9 mouse cellular contexts compared by ENCODE assay signal in the genomic region with DNA sequence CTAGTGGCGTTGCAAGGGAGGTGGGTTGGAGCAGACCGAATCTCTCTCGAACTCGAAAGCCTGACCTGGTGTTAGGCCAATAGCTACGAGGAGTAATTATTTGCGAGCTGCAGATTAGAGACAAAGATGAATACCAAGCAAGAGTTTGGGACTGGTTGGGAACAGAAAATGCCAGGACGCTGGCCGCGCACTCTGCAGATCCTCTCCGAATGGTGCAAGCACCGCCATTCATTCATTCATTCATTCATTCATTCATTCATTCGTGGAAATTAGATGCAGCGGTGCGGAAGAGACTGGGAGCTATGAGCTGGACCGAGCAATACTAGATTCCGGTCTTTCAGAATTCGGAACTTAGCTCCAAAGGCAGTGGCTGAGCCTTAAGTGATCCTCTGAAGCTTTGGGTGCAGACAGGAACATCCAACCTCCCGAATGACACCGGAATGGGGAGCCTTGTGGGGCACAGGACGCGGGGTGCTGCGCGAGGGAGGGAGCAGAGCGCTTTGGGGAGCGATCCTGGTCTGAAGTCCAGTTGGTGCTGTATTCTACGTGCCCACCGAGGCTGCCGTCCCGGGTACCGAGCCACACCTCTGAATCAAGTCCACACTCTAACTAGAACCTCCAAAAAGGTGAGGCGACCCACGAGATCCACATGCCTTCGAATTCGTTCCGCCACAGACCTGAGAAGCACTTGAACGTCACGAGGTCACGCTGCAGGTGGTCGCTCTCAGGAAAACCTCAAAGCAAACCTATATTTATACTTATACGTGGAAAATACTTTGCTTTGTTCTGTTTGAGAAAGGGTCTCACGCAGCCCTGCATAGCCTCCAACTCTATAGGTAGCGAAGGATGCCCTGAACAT. TPM values are rescaled to one million over a fixed set of nuclear protein-coding genes. Genes with fewer than 3 reads are reported as not detected.
DNase-seq lines count a peak whose midpoint lies in the region; ATAC-seq and TF ChIP-seq lines count a peak whose summit lies in the region.
"Had no signal": no experiment of that assay in that cellular context is flagged by ENCODE, and none has a peak within 500 bp of the region (broad histone marks: within the 10 kb centered on the region; RNA-seq: fewer than 3 reads in every experiment).

No protein-coding gene starts in this region.

- no peaks in the 10 kb centered on the region for H3K36me3 ChIP-seq in kidney, embryonic 16.5 days (ENCODE audit: insufficient read depth, low read length)
- 0 out of 2 replicates have a peak, but pooled peaks cover 6% of the 10 kb centered on the region for H3K36me3 ChIP-seq in embryonic facial prominence, embryonic 14.5 days (ENCODE audit: control insufficient read depth, insufficient read depth, low read length)
- H3K36me3 ChIP-seq in intestine, postnatal 0 days (ENCODE audit: control insufficient read depth, insufficient read depth), result no peaks in the 10 kb centered on the region
- H3K36me3 ChIP-seq in neural tube, embryonic 14.5 days (ENCODE audit: control insufficient read depth, insufficient read depth, low read length), result no peaks in the 10 kb centered on the region

- peak overlapping the region; percentile 32; the same call in 1 of the 2 replicates for H3K9ac ChIP-seq in kidney, embryonic 16.5 days (replicated peaks; ENCODE audit: low read length)
- H3K9ac ChIP-seq in embryonic facial prominence, embryonic 14.5 days (ENCODE audit: low read depth, low read length), result no peak overlapping the region
- H3K9ac ChIP-seq in intestine, postnatal 0 days (ENCODE audit: low read depth, low read length), result no peak overlapping the region
- H3K9ac ChIP-seq in neural tube, embryonic 14.5 days (replicated peaks; ENCODE audit: low read depth, low read length), result no peak overlapping the region

- H3K4me2 ChIP-seq in kidney, embryonic 16.5 days (replicated peaks; ENCODE audit: low read depth, low read length), result peak overlapping the region; percentile 29
- H3K4me2 ChIP-seq in embryonic facial prominence, embryonic 14.5 days (ENCODE audit: low read depth, low read length), result peak overlapping the region; percentile 92; the same call in 1 of the 2 replicates
- H3K4me2 ChIP-seq in intestine, postnatal 0 days (replicated peaks; ENCODE audit: low read depth), result peak overlapping the region; percentile 89
- peak overlapping the region; percentile 82; the same call in 1 of the 2 replicates for H3K4me2 ChIP-seq in neural tube, embryonic 14.5 days (ENCODE audit: low read depth, low read length)

- peaks cover 39% of the 10 kb centered on the region for H3K4me1 ChIP-seq in kidney, embryonic 16.5 days (ENCODE audit: insufficient read depth, low read length)
- H3K4me1 ChIP-seq in embryonic facial prominence, embryonic 14.5 days (ENCODE audit: control insufficient read depth, insufficient read depth, low read length), result peaks cover 11% of the 10 kb centered on the region
- peaks cover 13% of the 10 kb centered on the region for H3K4me1 ChIP-seq in intestine, postnatal 0 days (replicated peaks; ENCODE audit: control insufficient read depth, insufficient read depth, low read length)
- peaks cover 18% of the 10 kb centered on the region for H3K4me1 ChIP-seq in neural tube, embryonic 14.5 days (ENCODE audit: control insufficient read depth, insufficient read depth, low read length)

- ATAC-seq in kidney, embryonic 16.5 days (ENCODE audit: low FRiP score, low TSS enrichment), result no peak
- no peak for ATAC-seq in embryonic facial prominence, embryonic 14.5 days (ENCODE audit: low read depth)
- ATAC-seq in intestine, postnatal 0 days, result no peak
- ATAC-seq in neural tube, embryonic 14.5 days (ENCODE audit: low read depth), result no peak
- no peak for ATAC-seq in megakaryocyte progenitor cell, adult 5-6 weeks (replicated peaks; ENCODE audit: poor library complexity)

- intact Hi-C loops in left cerebral cortex, postnatal 25 days (cut with DNase I), result loop anchor here (10.0 kb wide), 1 partner anchor 186 kb away; the partner anchor contains the start of gene A430005L14Rik

- peaks cover 53% of the 10 kb centered on the region for H3K27me3 ChIP-seq in kidney, embryonic 16.5 days (ENCODE audit: insufficient read depth, low read length)
- peaks cover 55% of the 10 kb centered on the region for H3K27me3 ChIP-seq in embryonic facial prominence, embryonic 14.5 days (replicated peaks; ENCODE audit: control insufficient read depth, insufficient read depth, low read length)
- peaks cover 51% of the 10 kb centered on the region for H3K27me3 ChIP-seq in intestine, postnatal 0 days (replicated peaks; ENCODE audit: control insufficient read depth, insufficient read depth, low read length)
- H3K27me3 ChIP-seq in neural tube, embryonic 14.5 days (ENCODE audit: control insufficient read depth, insufficient read depth, low read length), result peaks cover 32% of the 10 kb centered on the region

- DNase-seq in kidney, postnatal 14 days, result no peak
- no peak for DNase-seq in embryonic facial prominence, embryonic 14.5 days (ENCODE audit: low spot score)
- no peak for DNase-seq in natural killer cell, adult 2 months (ENCODE audit: low spot score in 2 of 2)
- no peak for DNase-seq in left cerebral cortex, postnatal 25 days (ENCODE audit: low spot score in 2 of 2)

- WGBS in kidney, embryonic 16.5 days, result 2% methylated on average over 42 of the region's 42 CpGs
- WGBS in embryonic facial prominence, embryonic 14.5 days, result 1% methylated on average over 42 of the region's 42 CpGs
- WGBS in intestine, postnatal 0 days, result 2% methylated on average over 42 of the region's 42 CpGs
- WGBS in neural tube, embryonic 14.5 days, result 1% methylated on average over 42 of the region's 42 CpGs

- H3K4me3 ChIP-seq in kidney, embryonic 16.5 days (ENCODE audit: low read length), result peak overlapping the region; percentile 55
- peak overlapping the region; percentile 72 for H3K4me3 ChIP-seq in embryonic facial prominence, embryonic 14.5 days (ENCODE audit: low read depth, low read length)
- peak overlapping the region; percentile 89 for H3K4me3 ChIP-seq in intestine, postnatal 0 days (ENCODE audit: low read depth, low read length)
- no peak overlapping the region for H3K4me3 ChIP-seq in neural tube, embryonic 14.5 days (ENCODE audit: low read depth, low read length)

- no peak overlapping the region for H3K27ac ChIP-seq in kidney, embryonic 16.5 days (ENCODE audit: low read length)
- no peak overlapping the region for H3K27ac ChIP-seq in embryonic facial prominence, embryonic 14.5 days (replicated peaks; ENCODE audit: low read depth, low read length)
- no peak overlapping the region for H3K27ac ChIP-seq in intestine, postnatal 0 days (ENCODE audit: low read depth, low read length)
- no peak overlapping the region for H3K27ac ChIP-seq in neural tube, embryonic 14.5 days (ENCODE audit: low read depth, low read length)

- no peaks in the 10 kb centered on the region for H3K9me3 ChIP-seq in kidney, embryonic 16.5 days (ENCODE audit: low read length)
- no peaks in the 10 kb centered on the region for H3K9me3 ChIP-seq in embryonic facial prominence, embryonic 14.5 days (ENCODE audit: control insufficient read depth, low read length)
- H3K9me3 ChIP-seq in intestine, postnatal 0 days (ENCODE audit: control insufficient read depth), result no peaks in the 10 kb centered on the region
- H3K9me3 ChIP-seq in neural tube, embryonic 14.5 days (ENCODE audit: control insufficient read depth, low read length), result no peaks in the 10 kb centered on the region

- no peak for TF ChIP-seq CTCF in intestine, postnatal 0 days (IDR thresholded peaks at IDR 0.05; ENCODE audit: low read depth)

RNA-seq across cellular contexts. Expression of gene Wrap73, which starts 0.9 kb away (rescaled TPM):
- polyA plus RNA-seq in kidney, embryonic 16.5 days (2015; fragmentation: Nextera tagmentation; extraction: Ambion mirVana), result 41.8 and 46.0 TPM in 2 replicates
- polyA plus RNA-seq in embryonic facial prominence, embryonic 14.5 days (2014; fragmentation: Nextera tagmentation; extraction: Ambion mirVana), result 36.8 and 43.2 TPM in 2 replicates
- polyA plus RNA-seq in intestine, postnatal 0 days (2015; fragmentation: Nextera tagmentation; extraction: Ambion mirVana), result 13.2 and 15.0 TPM in 2 replicates
- 37.3 and 39.5 TPM in 2 replicates for polyA plus RNA-seq in neural tube, embryonic 14.5 days (2014; fragmentation: Nextera tagmentation; extraction: Ambion mirVana)
- 9.9 and 11.9 TPM in 2 replicates for total RNA-seq in megakaryocyte progenitor cell, adult 5-6 weeks (2015)
- 9.1 and 13.0 TPM in 2 replicates for total RNA-seq in megakaryocyte progenitor cell, adult 5-6 weeks (2017)
- 10 to 100 TPM; 30.7 to 34.8 TPM for total RNA-seq in left cerebral cortex, postnatal 25 days (2021)

RNA-seq across cellular contexts. Expression of gene Trp73, which starts 1.2 kb away (rescaled TPM):
- polyA plus RNA-seq in kidney, embryonic 16.5 days (2015; fragmentation: Nextera tagmentation; extraction: Ambion mirVana), result 0.31 and 0.44 TPM in 2 replicates
- 3.5 and 3.8 TPM in 2 replicates for polyA plus RNA-seq in embryonic facial prominence, embryonic 14.5 days (2014; fragmentation: Nextera tagmentation; extraction: Ambion mirVana)
- polyA plus RNA-seq in intestine, postnatal 0 days (2015; fragmentation: Nextera tagmentation; extraction: Ambion mirVana), result 0.03 TPM in 1 of 2 replicates, not detected in the other
- not detected in 2 replicates for polyA plus RNA-seq in neural tube, embryonic 14.5 days (2014; fragmentation: Nextera tagmentation; extraction: Ambion mirVana)
- total RNA-seq in megakaryocyte progenitor cell, adult 5-6 weeks (2015), result not detected in 2 replicates
- not detected in 2 replicates for total RNA-seq in megakaryocyte progenitor cell, adult 5-6 weeks (2017)
- under 1 TPM; 0.30 to 0.50 TPM for total RNA-seq in left cerebral cortex, postnatal 25 days (2021)
- total RNA-seq: neutrophil, adult 5-6 weeks had no signal

RNA-seq across cellular contexts. Expression of gene Tprgl, which starts 19.2 kb away (rescaled TPM):
- polyA plus RNA-seq in kidney, embryonic 16.5 days (2015; fragmentation: Nextera tagmentation; extraction: Ambion mirVana), result 123 and 136 TPM in 2 replicates
- 148 and 155 TPM in 2 replicates for polyA plus RNA-seq in embryonic facial prominence, embryonic 14.5 days (2014; fragmentation: Nextera tagmentation; extraction: Ambion mirVana)
- polyA plus RNA-seq in intestine, postnatal 0 days (2015; fragmentation: Nextera tagmentation; extraction: Ambion mirVana), result 90.3 and 95.4 TPM in 2 replicates
- 184 and 208 TPM in 2 replicates for polyA plus RNA-seq in neural tube, embryonic 14.5 days (2014; fragmentation: Nextera tagmentation; extraction: Ambion mirVana)
- total RNA-seq in megakaryocyte progenitor cell, adult 5-6 weeks (2015), result 41.9 and 43.8 TPM in 2 replicates
- 22.9 and 32.9 TPM in 2 replicates for total RNA-seq in megakaryocyte progenitor cell, adult 5-6 weeks (2017)
- 100 to 1,000 TPM; 151 to 153 TPM for total RNA-seq in left cerebral cortex, postnatal 25 days (2021)

RNA-seq across cellular contexts. Expression of gene Megf6, which starts 29.3 kb away (rescaled TPM):
- polyA plus RNA-seq in kidney, embryonic 16.5 days (2015; fragmentation: Nextera tagmentation; extraction: Ambion mirVana), result 12.3 and 15.7 TPM in 2 replicates
- 91.2 and 97.2 TPM in 2 replicates for polyA plus RNA-seq in embryonic facial prominence, embryonic 14.5 days (2014; fragmentation: Nextera tagmentation; extraction: Ambion mirVana)
- 4.4 and 4.5 TPM in 2 replicates for polyA plus RNA-seq in intestine, postnatal 0 days (2015; fragmentation: Nextera tagmentation; extraction: Ambion mirVana)
- polyA plus RNA-seq in neural tube, embryonic 14.5 days (2014; fragmentation: Nextera tagmentation; extraction: Ambion mirVana), result 5.0 and 13.1 TPM in 2 replicates
- not detected in 2 replicates for total RNA-seq in megakaryocyte progenitor cell, adult 5-6 weeks (2015)
- 0.12 and 0.17 TPM in 2 replicates for total RNA-seq in megakaryocyte progenitor cell, adult 5-6 weeks (2017)
- total RNA-seq in left cerebral cortex, postnatal 25 days (2021), result 1 to 10 TPM; 3.6 to 5.8 TPM
- total RNA-seq: neutrophil, adult 5-6 weeks had no signal

Comparison
In these comparisons a context has a peak if more than half of its experiments do, and no peak if none do; other contexts are left out.
1. H3K4me2 ChIP-seq: peak in every context shown above with its lines; median percentile 92 in embryonic facial prominence, embryonic 14.5 days; 89 in intestine, postnatal 0 days; 82 in neural tube, embryonic 14.5 days; 29 in kidney, embryonic 16.5 days.